Mouse (Mus musculus) left cerebral cortex, postnatal 4 days (tissue): ENCODE data around the gene Eif4g3. TPM values are rescaled to one million over a fixed set of nuclear protein-coding genes. Genes with fewer than 3 reads are reported as not detected.

ENCODE experiments used
- DNase-seq: peaks from one replicate; pipeline ENCODE4 v3.0.0-alpha.2; 2022
- intact Hi-C: fragments of 180-260 bp; cut with DNase I; formaldehyde crosslinking; loops from one replicate; pipeline ENCODE4 v1.15.1; 2025
- total RNA-seq, 2 experiments: library from RNA; stranded (reverse); gene quantifications; 2 replicates each; pipeline ENCODE4 v1.2.3; 2021

The Eif4g3 gene
- total RNA-seq, 2 experiments from 2014 or later: 192 TPM

- intact Hi-C loops: no loop called here
- DNase-seq: peak; percentile 40
Observed at GRCm38 (mm10) chr4:137984212-137984611, 8.6 kb upstream of the Eif4g3 start.

DNA sequence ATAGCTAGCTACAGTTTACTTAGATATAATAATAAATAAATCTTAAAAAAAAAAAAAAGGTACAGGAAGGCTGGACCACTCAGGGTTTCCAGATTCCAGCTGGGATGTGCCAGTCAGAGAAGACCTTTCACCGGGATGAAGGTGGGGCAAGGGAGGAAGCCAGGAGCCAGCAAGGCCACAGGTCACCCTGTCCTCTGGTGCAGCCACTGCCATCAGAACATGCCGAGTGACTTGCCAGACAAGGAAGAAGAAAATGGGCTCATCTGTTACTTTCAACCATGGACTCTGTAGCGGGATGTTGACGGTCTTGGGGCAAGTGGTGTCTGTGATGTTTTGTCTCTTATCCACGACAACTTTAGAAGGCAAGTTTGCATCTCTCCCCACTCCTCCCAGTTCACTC is 8.1 kb upstream of the Eif4g3 start:
- DNase-seq: no peak
- intact Hi-C loops: no loop called here

DNA sequence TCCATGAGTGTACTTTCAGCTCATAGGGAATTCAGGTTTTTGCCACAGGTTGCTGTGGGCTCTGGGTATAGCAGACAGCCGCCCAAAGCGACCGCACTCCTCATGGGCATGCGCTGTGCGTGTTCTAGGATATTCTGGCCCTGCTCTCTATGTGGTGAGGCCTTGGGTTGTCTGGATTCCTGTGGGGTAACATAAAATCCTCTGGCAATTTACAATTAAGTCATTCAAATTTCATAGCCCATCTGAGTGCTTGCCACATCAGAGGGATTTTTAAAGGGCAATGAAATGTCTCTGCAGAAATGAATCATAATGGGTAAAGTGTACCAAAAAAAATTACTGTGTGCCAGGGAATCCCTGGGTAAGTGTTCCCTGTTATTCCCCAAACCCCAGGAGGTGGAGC is 3.4 kb upstream of the Eif4g3 start:
- DNase-seq: no peak
- intact Hi-C loops: no loop called here

DNA sequence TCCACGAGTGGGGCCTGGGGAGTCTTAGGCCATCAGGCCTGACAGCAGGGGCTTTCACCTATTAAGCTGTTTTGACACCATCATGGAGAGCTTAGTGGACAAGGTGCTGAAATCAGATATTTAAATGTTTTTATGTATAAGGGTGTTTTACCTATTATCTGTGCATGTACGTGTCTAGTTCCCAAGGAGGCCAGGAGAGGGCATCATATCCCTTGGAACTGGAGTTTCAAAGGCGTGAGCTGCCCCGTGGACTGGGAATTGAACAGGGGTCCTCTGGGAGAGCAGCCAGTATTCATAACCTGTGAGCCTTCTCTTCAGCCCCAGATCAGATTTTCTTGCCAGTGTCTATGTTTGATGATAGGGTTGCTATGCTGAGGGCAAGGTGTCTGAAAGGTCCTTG is 2.4 kb upstream of the Eif4g3 start:
- no peak for DNase-seq
- intact Hi-C loops: no loop called here

- intact Hi-C loops: no loop called here
- DNase-seq: no peak
Observed at GRCm38 (mm10) chr4:137991240-137991639, 1.6 kb upstream of the Eif4g3 start.

- intact Hi-C loops: no loop called here
- DNase-seq: peak; percentile 100
Observed at GRCm38 (mm10) chr4:137993291-137993758, 503 bp downstream of the Eif4g3 start.

- intact Hi-C loops: no loop called here
- DNase-seq: peak; percentile 21
Observed at GRCm38 (mm10) chr4:137993821-137994561, 1.2 kb downstream of the Eif4g3 start.

GRCm38 (mm10) chr4:137994562-137995336 is 1.9 kb downstream of the Eif4g3 start:
- intact Hi-C loops: no loop called here
- DNase-seq: no peak

DNA sequence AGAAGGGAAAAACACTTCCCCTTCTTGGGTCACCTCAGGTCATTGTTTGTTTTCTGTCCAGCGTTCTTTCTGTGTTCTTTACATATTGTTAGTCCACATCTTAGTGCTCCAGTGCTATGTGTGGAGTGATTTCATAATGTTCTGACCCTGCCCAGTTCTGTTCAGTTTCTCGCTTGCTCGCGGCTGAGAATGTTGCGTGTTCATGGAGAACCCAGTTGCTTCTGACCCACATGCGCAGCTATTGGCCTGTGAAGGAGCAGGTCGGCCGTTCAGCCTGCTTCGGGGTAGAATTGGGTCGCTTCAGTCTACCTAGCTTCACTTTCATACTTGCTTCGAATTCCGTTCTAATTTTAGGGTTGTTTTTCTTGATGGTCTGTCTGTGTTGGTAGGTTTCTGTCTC is 2.6 kb downstream of the Eif4g3 start:
- intact Hi-C loops: no loop called here

DNA sequence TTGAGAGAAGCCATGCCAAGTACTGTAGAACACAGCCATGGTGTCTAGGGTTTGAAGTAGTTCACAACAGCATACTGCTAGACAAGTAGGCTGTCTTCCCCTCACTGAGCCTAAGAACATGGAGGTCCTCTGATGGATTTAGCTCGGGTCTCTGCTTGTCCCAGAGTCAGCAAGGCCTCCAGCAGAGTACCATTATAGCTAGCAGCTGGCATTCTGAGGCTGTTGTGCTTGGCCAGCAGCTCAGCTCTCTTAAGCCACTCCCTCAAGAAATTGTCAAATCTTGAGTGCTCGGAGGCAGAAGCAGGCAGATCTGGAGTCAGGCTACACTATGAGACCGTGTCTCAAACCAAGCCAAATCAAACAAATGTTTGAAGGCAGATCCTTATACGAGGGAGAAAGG is 5.4 kb downstream of the Eif4g3 start:
- intact Hi-C loops: no loop called here
- DNase-seq: no peak

More for the DNA sequence above, 2.6 kb downstream of the Eif4g3 start:
- no peak for DNase-seq

DNA sequence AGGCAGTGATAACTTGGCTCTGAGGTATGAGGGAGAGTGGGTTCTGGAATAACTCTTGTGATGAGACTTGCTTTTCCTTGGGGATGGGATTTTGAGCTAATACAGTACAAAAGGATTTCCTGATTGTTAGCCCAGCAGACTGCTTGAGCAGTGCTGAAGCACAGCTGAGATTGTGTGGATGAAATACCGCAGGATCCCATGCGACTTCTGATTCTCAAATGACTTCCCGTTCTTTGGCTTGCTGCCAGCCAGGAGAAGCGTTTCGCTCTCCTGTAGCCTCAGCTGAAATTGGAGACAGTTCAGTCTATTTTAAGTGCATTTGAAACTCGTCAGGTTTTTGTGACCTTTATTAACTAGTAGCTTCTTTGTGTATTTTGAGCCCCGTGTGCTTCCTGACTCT is 7.9 kb downstream of the Eif4g3 start:
- intact Hi-C loops: no loop called here
- DNase-seq: peak; percentile 27

- no peak for DNase-seq
- intact Hi-C loops: no loop called here
Observed at GRCm38 (mm10) chr4:138003909-138004610, 11.2 kb downstream of the Eif4g3 start.

GRCm38 (mm10) chr4:138005781-138006180 is 13.0 kb downstream of the Eif4g3 start:
- intact Hi-C loops: no loop called here

GRCm38 (mm10) chr4:138006951-138007613 is 14.3 kb downstream of the Eif4g3 start:
- no peak for DNase-seq

More at GRCm38 (mm10) chr4:138005781-138006180, 13.0 kb downstream of the Eif4g3 start:
- no peak for DNase-seq

DNA sequence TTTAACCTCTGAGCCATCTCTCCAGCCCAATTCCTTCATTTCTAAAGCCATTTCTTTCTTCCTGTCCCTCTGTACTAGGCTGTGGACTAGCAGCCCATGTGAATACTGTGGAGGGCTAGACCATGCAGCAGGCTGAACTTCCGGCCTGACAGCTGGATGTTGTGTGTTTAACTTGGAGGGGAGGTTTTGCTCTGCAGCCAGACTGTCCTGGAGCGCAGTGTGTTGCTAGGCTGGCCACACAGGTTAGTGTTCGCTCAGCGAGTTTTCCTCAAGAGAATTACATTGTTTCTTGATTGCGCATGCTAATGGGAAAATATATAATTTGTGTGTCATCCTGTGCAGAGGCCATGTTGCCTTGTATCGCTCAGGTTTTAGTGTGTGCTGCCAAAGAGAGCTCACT is 15.8 kb downstream of the Eif4g3 start:
- DNase-seq: no peak
- intact Hi-C loops: no loop called here

More at GRCm38 (mm10) chr4:138006951-138007613, 14.3 kb downstream of the Eif4g3 start:
- intact Hi-C loops: no loop called here

GRCm38 (mm10) chr4:138009786-138010502 is 17.1 kb downstream of the Eif4g3 start:
- intact Hi-C loops: loop anchor here (5.0 kb wide), 1 partner anchor 72 kb away; no protein-coding TSS in a partner anchor

DNA sequence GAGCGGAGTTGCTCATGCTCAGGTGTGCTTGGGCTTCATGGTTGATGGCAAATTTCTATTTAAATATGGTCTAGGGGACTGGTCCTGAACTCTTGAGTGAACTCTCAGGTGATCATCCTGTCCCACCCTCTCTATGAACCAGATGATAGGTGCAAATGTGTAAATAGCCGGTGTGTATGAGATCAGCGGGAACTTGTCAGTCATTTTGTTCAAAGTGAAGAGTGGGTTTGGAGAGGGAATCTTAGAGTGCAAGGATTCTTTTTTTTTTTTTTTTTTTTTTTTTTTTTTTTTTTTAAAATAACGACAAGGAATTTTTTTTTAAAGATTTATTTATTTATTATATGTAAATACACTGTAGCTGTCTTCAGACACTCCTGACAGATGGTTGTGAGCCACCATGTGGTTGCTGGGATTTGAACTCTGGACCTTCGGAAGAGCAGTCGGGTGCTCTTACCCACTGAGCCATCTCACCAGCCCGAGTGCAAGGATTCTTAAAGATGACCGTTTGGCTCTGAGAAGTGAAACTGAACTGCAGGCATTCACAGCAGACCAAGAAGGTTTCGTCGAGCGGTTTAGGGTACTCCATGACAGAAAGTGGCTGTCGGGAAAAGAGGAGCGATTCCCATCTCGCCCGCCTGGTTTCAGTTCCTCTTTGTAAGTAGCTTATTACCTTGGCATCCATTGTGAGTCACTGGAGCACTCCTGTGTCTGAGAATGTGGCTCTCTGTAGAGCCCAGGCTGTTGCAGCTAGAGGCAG is 21.1 kb downstream of the Eif4g3 start:
- no peak for DNase-seq
- intact Hi-C loops: loop anchor here (5.0 kb wide), 1 partner anchor 68 kb away; no protein-coding TSS in a partner anchor

More at GRCm38 (mm10) chr4:138009786-138010502, 17.1 kb downstream of the Eif4g3 start:
- DNase-seq: no peak

DNA sequence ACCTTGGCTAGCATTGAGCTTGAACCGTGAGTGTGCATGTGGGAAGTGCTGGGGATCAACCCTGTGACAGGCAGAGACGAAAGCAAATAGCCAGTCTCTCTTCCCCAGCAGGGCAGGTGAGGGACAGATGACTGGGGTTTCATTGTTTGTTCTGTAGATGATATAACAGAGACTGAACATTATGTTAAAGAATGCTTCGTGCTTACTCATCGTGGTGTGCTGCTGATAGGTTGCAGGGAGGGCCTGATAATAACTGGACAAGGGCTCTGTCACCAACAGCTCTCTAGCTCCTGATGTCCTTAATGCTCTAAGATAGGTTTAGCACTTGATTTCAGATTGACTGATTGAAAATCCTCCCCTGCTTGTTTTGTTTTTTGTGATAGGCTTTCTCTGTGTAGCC is 23.1 kb downstream of the Eif4g3 start:
- DNase-seq: no peak
- intact Hi-C loops: no loop called here

DNA sequence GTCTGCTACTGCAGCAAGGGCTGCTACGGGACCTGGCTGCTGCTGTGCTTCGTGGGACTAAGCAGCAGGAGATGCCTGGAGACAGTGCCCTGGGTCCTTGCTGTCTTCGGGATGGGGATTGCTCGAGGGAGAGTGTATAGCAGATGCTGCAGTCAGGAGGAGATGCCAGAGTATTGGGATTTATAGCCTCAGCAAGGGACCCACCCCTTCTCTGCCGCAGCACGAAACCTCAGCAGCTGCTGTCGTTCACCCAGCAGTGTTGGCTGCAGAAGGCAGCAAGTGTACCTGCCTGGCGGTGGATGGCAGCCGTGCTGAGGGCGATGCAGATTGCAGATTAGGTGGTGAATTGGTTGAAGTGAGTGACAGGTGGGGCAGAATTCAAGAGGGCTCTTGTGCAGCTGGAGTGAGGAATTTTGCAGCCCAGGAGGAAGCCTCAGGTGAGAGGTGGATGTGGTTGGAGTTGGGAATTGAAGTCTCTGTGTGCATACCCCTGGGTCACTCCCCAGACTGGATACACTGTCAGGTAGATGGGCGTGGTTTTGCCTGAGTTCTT is 24.3 kb downstream of the Eif4g3 start:
- no peak for DNase-seq
- intact Hi-C loops: no loop called here
